Mouse (Mus musculus): ENCODE measurements around the gene Ube2r2. TPM values are rescaled to one million over a fixed set of nuclear protein-coding genes. Genes with fewer than 3 reads are reported as not detected.

The Ube2r2 gene
- total RNA-seq, 2 experiments from 2014 or later, result 77.3 to 81.1 TPM

GRCm38 (mm10) chr4:41164974-41165373 is 29.4 kb downstream of the Ube2r2 start:
- DNase-seq (ENCODE audit: low spot score in 2 of 2), result no peak
- no peak for TF ChIP-seq CTCF (conservative IDR thresholded peaks at IDR 0.05)
- H3K27ac ChIP-seq, result no peak overlapping the region
- no peak overlapping the region for H3K4me3 ChIP-seq

GRCm38 (mm10) chr4:41165693-41166475 is 30.3 kb downstream of the Ube2r2 start:
- peak; percentile 92 for TF ChIP-seq CTCF (conservative IDR thresholded peaks at IDR 0.05)
- H3K4me3 ChIP-seq, result no peak overlapping the region
- DNase-seq (ENCODE audit: low spot score in 2 of 2), result peak; percentile 80 to 87
- H3K27ac ChIP-seq, result no peak overlapping the region

GRCm38 (mm10) chr4:41170970-41171369 is 35.4 kb downstream of the Ube2r2 start:
- DNase-seq (ENCODE audit: low spot score in 2 of 2), result no peak
- no peak overlapping the region for H3K27ac ChIP-seq
- peak; percentile 54 for TF ChIP-seq CTCF (conservative IDR thresholded peaks at IDR 0.05)
- H3K4me3 ChIP-seq, result no peak overlapping the region

GRCm38 (mm10) chr4:41174631-41175030 is 39.1 kb downstream of the Ube2r2 start:
- no peak for TF ChIP-seq CTCF (conservative IDR thresholded peaks at IDR 0.05)
- no peak overlapping the region for H3K27ac ChIP-seq
- no peak for DNase-seq (ENCODE audit: low spot score in 2 of 2)

GRCm38 (mm10) chr4:41179825-41180725 is 44.5 kb downstream of the Ube2r2 start:
- DNase-seq (ENCODE audit: low spot score in 2 of 2), result no peak
- no peak for TF ChIP-seq CTCF (conservative IDR thresholded peaks at IDR 0.05)
- H3K27ac ChIP-seq, result 0 out of 2 replicates have a peak overlapping the region, but pooled peaks have one; percentile 7
- H3K4me3 ChIP-seq, result no peak overlapping the region

More at GRCm38 (mm10) chr4:41174631-41175030, 39.1 kb downstream of the Ube2r2 start:
- H3K4me3 ChIP-seq, result no peak overlapping the region

- no peak for TF ChIP-seq CTCF (conservative IDR thresholded peaks at IDR 0.05)
- peak overlapping the region; percentile 58 for H3K27ac ChIP-seq
- DNase-seq (ENCODE audit: low spot score in 2 of 2), result no peak
Observed at GRCm38 (mm10) chr4:41189809-41190208, 54.3 kb downstream of the Ube2r2 start.

GRCm38 (mm10) chr4:41192544-41193512 is 57.3 kb downstream of the Ube2r2 start:
- Histone ChIP-seq H3K4me3 (no peak overlapping the region), H3K27ac (peak overlapping the region; percentile 18; the same call in 1 of the 2 replicates)
- no peak for DNase-seq (ENCODE audit: low spot score in 2 of 2)
- TF ChIP-seq CTCF (conservative IDR thresholded peaks at IDR 0.05), result no peak

More at GRCm38 (mm10) chr4:41189809-41190208, 54.3 kb downstream of the Ube2r2 start:
- H3K4me3 ChIP-seq, result no peak overlapping the region

GRCm38 (mm10) chr4:41195328-41195727 is 59.8 kb downstream of the Ube2r2 start:
- TF ChIP-seq CTCF (conservative IDR thresholded peaks at IDR 0.05), result no peak

GRCm38 (mm10) chr4:41196861-41197610 is 61.5 kb downstream of the Ube2r2 start:
- Histone ChIP-seq H3K4me3 (no peak overlapping the region), H3K27ac (peak overlapping the region; percentile 2; the same call in 1 of the 2 replicates)
- TF ChIP-seq CTCF (conservative IDR thresholded peaks at IDR 0.05), result no peak
- DNase-seq (ENCODE audit: low spot score in 2 of 2), result no peak

More at GRCm38 (mm10) chr4:41195328-41195727, 59.8 kb downstream of the Ube2r2 start:
- no peak overlapping the region for H3K27ac ChIP-seq
- H3K4me3 ChIP-seq, result no peak overlapping the region
- no peak for DNase-seq (ENCODE audit: low spot score in 2 of 2)

GRCm38 (mm10) chr4:41202135-41202534 is 66.6 kb downstream of the Ube2r2 start:
- TF ChIP-seq CTCF (conservative IDR thresholded peaks at IDR 0.05), result no peak
- no peak overlapping the region for H3K4me3 ChIP-seq
- DNase-seq (ENCODE audit: low spot score in 2 of 2), result no peak
- H3K27ac ChIP-seq, result no peak overlapping the region

- Histone ChIP-seq H3K4me3 (no peak overlapping the region), H3K27ac (no peak overlapping the region)
- TF ChIP-seq CTCF (conservative IDR thresholded peaks at IDR 0.05), result no peak
- no peak for DNase-seq (ENCODE audit: low spot score in 2 of 2)
Observed at GRCm38 (mm10) chr4:41205751-41206150, 70.2 kb downstream of the Ube2r2 start.
